Mouse (Mus musculus) kidney, embryonic 16.5 days (tissue): ENCODE data around the gene Cpsf6. TPM values are rescaled to one million over a fixed set of nuclear protein-coding genes. Genes with fewer than 3 reads are reported as not detected.

ENCODE experiments used
- ATAC-seq: fragments of 200-750 bp; cut with Nextera tagmentation; 2 replicates; pipeline ENCODE4 v1.8.0; 2017; ENCODE audit warnings: moderate TSS enrichment; ENCODE audit not compliant: low FRiP score, low TSS enrichment
- H3K27ac ChIP-seq: fragments of 300-500 bp; sonication (generic); 2 replicates; pipeline ENCODE4 v1.5.1; 2014; ENCODE audit warnings: low read length
- H3K27me3 ChIP-seq: fragments of 300-500 bp; sonication (generic); 2 replicates; pipeline ENCODE4 v1.6.1; 2014; ENCODE audit warnings: low read length, control low read depth, mixed read lengths; ENCODE audit not compliant: insufficient read depth
- H3K36me3 ChIP-seq: fragments of 300-500 bp; sonication (generic); 2 replicates; pipeline ENCODE4 v1.6.1; 2014; ENCODE audit warnings: low read length, control low read depth, mixed read lengths; ENCODE audit not compliant: insufficient read depth
- H3K4me1 ChIP-seq: fragments of 300-500 bp; sonication (generic); 2 replicates; pipeline ENCODE4 v1.6.1; 2014; ENCODE audit warnings: low read length, control low read depth, mixed read lengths; ENCODE audit not compliant: insufficient read depth
- H3K4me2 ChIP-seq: fragments of 300-500 bp; sonication (generic); replicated peaks from 2 replicates; pipeline ENCODE4 v1.6.1; 2014; ENCODE audit warnings: low read depth, low read length
- H3K4me3 ChIP-seq: fragments of 300-500 bp; sonication (generic); 2 replicates; pipeline ENCODE4 v1.5.1; 2014; ENCODE audit warnings: mild to moderate bottlenecking, low read length
- H3K9ac ChIP-seq: fragments of 300-500 bp; sonication (generic); replicated peaks from 2 replicates; pipeline ENCODE4 v1.6.1; 2014; ENCODE audit warnings: low read length
- H3K9me3 ChIP-seq: fragments of 300-500 bp; sonication (generic); 2 replicates; pipeline ENCODE4 v1.6.1; 2016; ENCODE audit warnings: low read length, control low read depth
- WGBS: fragments of 180-500 bp; shearing (Covaris S2); extraction: QIAGEN DNeasy Blood & Tissue Kit; methylation state at CpG from one replicate; pipeline ENCODE4 v1.1.7; 2014; 5-methylcytosine and 5-hydroxymethylcytosine counted together
- polyA plus RNA-seq: library from polyadenylated mRNA; unstranded; fragments of >200 nt; fragmentation: Nextera tagmentation; extraction: Ambion mirVana; gene quantifications from 2 replicates; pipeline ENCODE4 v1.2.1, GENCODE M21; 2015

Cpsf6 gene
- 151 and 171 TPM in 2 replicates for polyA plus RNA-seq

DNA sequence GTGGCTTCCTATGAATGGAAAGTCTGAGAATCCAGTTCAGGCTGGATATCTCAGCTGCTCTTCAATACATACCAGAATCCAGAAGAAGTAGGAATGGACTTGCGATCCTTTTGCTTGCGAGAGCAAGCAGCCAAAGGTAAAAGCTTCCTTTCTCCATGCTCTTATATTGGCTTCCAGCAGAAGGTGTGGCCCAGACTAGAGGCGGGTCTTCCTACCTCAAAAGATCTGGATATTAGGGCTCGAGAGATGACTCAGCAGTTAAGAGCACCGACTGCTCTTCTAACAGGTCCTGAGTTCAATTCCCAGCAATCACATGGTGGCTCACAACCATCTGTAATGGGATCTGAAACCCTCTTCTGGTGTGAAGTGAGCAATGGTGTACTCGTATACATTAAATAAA lies at the start of gene Cpsf6:
Gene Cpsf6 (minus strand): TSS at position 108 of the 400 bp plus-strand sequence.
- no peak within 1 kb of the TSS for H3K27ac ChIP-seq
- peaks cover 8% of the 10 kb centered on the region for H3K4me1 ChIP-seq
- no peak within 1 kb of the TSS for H3K9ac ChIP-seq
- no peak within 1 kb of the TSS for H3K4me2 ChIP-seq
- H3K27me3 ChIP-seq, result no peaks in the 10 kb centered on the region
- no peak for ATAC-seq
- WGBS, result 85% methylated on average over 6 of the region's 6 CpGs
- H3K36me3 ChIP-seq, result no peaks in the 10 kb centered on the region
- no peaks in the 10 kb centered on the region for H3K9me3 ChIP-seq
- H3K4me3 ChIP-seq, result no peak within 1 kb of the TSS

DNA sequence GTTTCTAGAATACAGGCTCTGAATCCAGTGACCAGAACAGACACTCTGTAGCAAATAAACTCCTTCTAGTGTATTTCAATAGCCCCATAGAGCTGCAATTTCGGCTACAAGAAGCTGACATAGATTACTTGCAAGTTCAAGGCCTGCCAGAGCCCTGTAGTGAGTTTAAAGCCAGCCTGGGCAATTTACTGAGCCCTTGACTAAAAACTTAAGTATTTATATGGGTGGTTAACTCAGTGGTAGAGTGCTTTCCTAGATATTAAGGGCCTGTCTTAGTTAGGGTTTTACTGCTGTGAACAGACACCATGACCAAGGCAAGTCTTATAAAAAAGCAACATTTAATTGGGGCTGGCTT lies 46.8 kb upstream of the Cpsf6 start:
- ATAC-seq, result no peak
- H3K27me3 ChIP-seq, result no peaks in the 10 kb centered on the region
- H3K4me3 ChIP-seq, result no peak overlapping the region
- no peaks in the 10 kb centered on the region for H3K9me3 ChIP-seq
- H3K27ac ChIP-seq, result no peak overlapping the region
- no peak overlapping the region for H3K4me2 ChIP-seq
- no peaks in the 10 kb centered on the region for H3K4me1 ChIP-seq
- WGBS, result 78% methylated on average over 1 of the region's 1 CpGs
- H3K9ac ChIP-seq, result no peak overlapping the region
- no peaks in the 10 kb centered on the region for H3K36me3 ChIP-seq

DNA sequence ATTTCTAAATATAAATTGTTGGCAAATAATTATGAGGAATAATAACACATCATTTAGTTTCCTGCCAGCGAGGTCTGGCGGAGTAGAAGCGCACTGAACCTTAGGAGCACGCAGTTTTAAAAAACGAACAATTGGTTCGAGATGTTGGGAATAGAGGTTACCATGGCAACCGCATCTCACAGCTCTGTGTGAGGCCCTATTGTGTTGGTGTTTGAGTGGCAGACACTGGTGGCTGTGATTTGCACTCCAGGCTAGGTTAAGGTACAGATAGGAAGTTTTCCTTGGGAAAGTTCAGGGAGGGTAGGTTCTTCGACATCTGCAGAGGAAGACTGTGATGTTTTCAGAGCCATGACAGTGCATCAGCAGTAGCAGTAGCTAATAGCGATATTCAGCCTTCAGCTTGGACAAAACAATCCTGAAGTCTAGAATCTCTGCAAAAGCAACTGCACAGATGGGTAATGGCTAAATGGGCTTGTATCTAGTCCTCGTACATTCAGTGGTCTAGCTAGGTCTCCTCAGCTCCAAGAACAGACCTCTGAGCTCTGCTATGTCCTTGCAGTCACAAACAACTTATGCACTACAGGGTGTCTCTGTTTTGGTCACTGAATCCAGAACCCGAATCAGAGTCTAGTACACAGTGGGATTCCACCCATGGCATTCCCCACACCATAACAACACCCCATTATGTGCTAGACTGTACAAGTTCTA lies 46.2 kb upstream of the Cpsf6 start:
- H3K4me3 ChIP-seq, result no peak overlapping the region
- H3K27ac ChIP-seq, result no peak overlapping the region
- no peaks in the 10 kb centered on the region for H3K36me3 ChIP-seq
- no peaks in the 10 kb centered on the region for H3K4me1 ChIP-seq
- no peaks in the 10 kb centered on the region for H3K27me3 ChIP-seq
- no peak for ATAC-seq
- H3K9me3 ChIP-seq, result no peaks in the 10 kb centered on the region
- no peak overlapping the region for H3K9ac ChIP-seq
- H3K4me2 ChIP-seq, result no peak overlapping the region
- WGBS, result 59% methylated on average over 11 of the region's 11 CpGs

DNA sequence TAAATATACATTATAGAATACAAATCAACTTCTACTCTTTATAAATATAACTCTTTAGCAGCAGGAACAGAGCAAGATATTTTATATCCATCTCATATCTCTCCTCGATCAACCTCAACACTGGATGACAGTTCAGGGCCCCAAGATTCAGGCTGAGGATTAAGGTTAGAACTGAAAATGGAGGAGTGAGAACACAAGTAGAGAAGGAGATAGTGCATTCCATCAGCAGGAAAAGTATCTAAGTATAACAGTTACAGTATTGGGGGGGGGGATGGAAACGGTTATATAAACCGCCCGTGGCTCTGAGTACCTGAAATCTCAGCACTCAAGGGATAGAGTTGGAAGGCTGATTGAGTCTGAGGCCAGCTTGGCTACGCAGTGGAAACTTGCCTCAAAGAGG lies 45.2 kb upstream of the Cpsf6 start:
- Histone ChIP-seq H3K4me3 (no peak overlapping the region), H3K4me1 (no peaks in the 10 kb centered on the region), H3K27me3 (no peaks in the 10 kb centered on the region), H3K27ac (no peak overlapping the region), H3K4me2 (no peak overlapping the region), H3K9ac (no peak overlapping the region), H3K36me3 (no peaks in the 10 kb centered on the region), H3K9me3 (no peaks in the 10 kb centered on the region)
- WGBS, result 90% methylated on average over 5 of the region's 5 CpGs
- no peak for ATAC-seq

DNA sequence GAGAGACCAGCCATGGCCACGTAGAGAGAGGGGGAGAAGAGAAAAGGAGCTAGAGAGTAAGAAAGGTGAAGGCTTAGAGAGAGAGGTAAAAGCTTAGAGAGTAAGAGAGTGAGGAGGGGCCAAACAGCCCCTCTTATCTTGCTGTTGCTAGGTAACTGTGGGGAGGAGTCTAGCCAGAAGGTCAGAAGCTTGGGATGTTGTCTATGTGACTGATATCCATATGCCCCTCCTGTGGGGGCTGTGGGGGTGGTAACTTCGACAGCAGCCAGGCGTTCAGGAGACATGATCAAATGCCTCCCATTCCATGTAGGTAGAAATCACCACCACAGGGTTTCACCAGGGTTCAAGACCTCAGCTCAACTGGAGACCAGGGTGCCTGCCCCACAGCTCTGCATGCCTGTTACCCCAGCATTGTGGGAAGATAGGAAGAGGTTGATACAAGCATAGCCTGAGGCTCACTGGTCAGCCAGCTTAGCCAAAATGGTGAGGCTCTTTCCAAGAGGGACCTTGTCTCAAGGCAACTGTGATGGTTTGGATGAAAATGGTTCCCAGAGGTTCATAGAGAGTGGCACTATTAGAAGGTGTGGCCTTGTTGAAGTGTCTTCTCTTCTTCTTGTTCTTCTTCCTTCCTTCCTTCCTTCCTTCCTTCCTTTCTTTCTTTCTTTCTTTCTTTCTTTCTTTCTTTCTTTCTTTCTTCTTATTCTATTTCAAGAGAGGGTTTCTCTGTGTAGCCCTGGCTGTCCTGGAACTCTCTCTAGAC lies 44.5 kb upstream of the Cpsf6 start:
- Histone ChIP-seq H3K9ac (no peak overlapping the region), H3K4me1 (no peaks in the 10 kb centered on the region), H3K36me3 (no peaks in the 10 kb centered on the region), H3K27me3 (no peaks in the 10 kb centered on the region), H3K4me2 (no peak overlapping the region), H3K27ac (no peak overlapping the region), H3K4me3 (no peak overlapping the region), H3K9me3 (no peaks in the 10 kb centered on the region)
- WGBS, result 48% methylated on average over 3 of the region's 3 CpGs
- no peak for ATAC-seq

DNA sequence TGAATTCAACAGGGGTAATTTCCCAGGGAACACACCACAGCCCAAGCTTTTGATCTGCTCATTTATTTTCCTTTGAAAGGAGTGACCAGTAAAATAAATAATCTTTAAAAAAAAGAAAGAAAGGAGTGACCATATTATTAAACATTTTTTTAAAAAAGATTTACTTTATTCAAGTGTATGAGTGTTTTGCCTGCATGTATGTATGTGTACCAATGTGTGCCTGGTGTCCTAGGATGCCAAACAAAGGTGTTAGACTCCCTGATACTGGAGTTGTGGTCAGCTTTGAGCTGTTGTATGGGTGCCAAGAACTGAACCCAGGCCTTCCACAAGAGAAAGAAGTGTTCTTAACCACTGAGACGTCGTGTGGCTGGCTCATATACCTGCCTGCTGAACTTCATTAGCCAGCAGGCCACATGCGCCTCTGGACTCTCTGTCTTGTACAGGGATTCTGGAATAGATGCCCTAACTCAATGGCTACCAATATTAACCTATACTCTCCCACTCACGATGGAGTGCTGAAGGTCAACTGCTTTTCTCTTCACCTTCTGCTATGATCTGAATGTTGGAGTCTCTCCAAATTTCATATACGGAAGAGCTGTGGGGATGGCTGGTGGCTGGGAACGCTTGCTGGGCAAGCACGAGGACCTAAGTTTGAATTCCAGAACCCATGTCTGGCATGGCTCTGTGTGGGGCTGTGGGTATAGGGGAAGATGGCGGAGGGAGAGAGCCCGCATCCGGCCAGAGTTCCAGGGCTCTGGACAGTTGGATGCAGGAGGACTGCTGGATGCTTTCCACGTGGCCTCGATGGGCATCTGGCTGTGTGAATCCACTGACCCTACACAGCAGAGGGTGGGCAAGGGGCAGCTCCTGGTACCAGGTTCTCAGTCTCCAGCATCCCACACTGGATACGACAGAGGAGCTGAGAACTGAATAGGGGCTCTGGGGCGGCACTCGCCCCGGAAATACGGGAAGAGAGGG lies 43.5 kb upstream of the Cpsf6 start:
- Histone ChIP-seq H3K4me3 (no peak overlapping the region), H3K4me1 (no peaks in the 10 kb centered on the region), H3K27ac (no peak overlapping the region), H3K9me3 (no peaks in the 10 kb centered on the region), H3K9ac (no peak overlapping the region), H3K36me3 (no peaks in the 10 kb centered on the region), H3K4me2 (no peak overlapping the region), H3K27me3 (no peaks in the 10 kb centered on the region)
- WGBS, result 88% methylated on average over 17 of the region's 17 CpGs
- no peak for ATAC-seq

DNA sequence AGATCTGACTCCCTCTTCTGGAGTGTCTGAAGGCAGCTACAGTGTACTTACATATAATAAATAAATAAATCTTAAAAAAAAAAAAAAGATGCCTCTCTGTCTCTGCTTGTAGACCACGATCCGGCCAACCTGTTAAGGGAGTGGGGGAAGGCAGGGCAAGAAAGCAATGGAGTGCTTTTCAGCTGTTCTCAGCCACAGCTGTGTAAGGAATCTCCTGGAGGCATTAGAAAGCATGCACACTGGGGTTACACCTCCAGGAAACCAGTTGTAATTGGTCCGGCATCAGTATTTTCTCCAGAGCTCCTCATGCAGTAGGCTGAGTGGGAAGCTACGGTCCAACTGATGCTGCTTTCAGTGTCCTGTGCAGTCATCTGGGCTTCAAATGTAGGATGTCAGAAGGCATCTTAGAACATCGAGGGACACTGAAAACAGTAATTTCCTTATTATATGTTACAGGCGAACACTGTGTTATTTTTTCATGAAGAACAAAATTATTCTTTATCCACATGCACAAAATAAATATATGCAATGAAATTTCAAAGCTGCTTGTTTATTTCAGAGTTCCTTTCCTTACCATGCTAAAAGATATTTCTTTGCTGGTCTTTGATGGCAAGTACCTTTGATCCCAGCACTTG lies 42.5 kb upstream of the Cpsf6 start:
- no peaks in the 10 kb centered on the region for H3K27me3 ChIP-seq
- no peak for ATAC-seq
- 88% methylated on average over 6 of the region's 6 CpGs for WGBS
- no peaks in the 10 kb centered on the region for H3K9me3 ChIP-seq
- no peak overlapping the region for H3K9ac ChIP-seq
- H3K4me2 ChIP-seq, result no peak overlapping the region
- H3K4me3 ChIP-seq, result no peak overlapping the region
- peaks cover 6% of the 10 kb centered on the region for H3K4me1 ChIP-seq
- H3K36me3 ChIP-seq, result no peaks in the 10 kb centered on the region
- H3K27ac ChIP-seq, result no peak overlapping the region

DNA sequence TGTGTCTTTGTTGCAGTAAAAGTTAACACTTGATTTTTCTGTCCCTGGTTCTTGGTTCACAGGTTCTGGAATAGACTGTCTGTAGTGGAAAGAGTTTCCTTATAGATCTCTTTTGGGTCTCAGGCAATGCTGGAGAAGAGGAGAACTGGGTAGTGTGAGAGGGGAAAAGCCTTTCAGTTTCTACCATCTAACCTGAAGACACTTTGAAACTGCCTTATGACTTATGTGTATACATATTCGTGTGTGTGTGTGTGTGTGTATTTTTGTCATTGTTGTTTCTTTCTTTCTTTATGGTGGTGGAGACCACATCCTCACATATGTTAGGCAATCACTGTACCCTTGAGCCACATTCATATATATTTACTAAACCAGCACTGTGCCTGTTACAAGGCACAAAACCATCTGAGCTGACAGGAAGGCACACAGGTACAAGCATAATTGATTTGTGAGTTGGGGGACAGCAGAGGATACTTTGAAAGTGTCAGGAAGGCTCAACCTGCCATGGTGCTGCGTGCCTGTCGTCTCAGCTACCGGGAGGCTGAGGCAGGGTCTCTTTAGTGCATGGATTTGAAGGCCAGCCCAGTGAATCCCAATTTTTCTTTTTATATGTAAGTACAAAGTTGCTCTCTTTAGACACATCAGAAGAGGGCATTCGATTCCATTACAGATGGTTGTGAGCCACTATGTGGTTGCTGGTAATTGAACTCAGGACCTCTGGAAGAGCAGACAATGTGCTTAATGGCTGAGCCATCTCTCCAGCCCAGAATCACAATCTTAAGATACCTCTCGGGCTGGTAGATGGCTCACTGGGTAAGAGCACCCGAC lies 41.7 kb upstream of the Cpsf6 start:
- Histone ChIP-seq H3K27ac (no peak overlapping the region), H3K27me3 (no peaks in the 10 kb centered on the region), H3K9me3 (no peaks in the 10 kb centered on the region), H3K4me1 (peaks cover 10% of the 10 kb centered on the region), H3K36me3 (no peaks in the 10 kb centered on the region), H3K9ac (no peak overlapping the region), H3K4me3 (no peak overlapping the region), H3K4me2 (no peak overlapping the region)
- no peak for ATAC-seq
- WGBS, result 84% methylated on average over 7 of the region's 7 CpGs
